Comparison of ENCODE assay signal across 8 mouse cellular contexts in genomic region chr13:104519006-104519695, GRCm38 (mm10).
DNase-seq lines count a peak whose midpoint lies in the region.

No protein-coding gene starts in this region.

- peak; percentile 39 to 52 for DNase-seq in cerebellum, postnatal 10 days
- no peak for DNase-seq in cerebellum, adult 11 months
- DNase-seq in right cerebral cortex, postnatal 10 days (ENCODE audit: low spot score in 2 of 2) = peak; percentile 56 to 68
- DNase-seq in right cerebral cortex, postnatal 36 days (ENCODE audit: low spot score in 2 of 2) = no peak
- peak; percentile 22 to 33 for DNase-seq in left cerebral cortex, postnatal 10 days (ENCODE audit: extremely low spot score in 1 of 2, low spot score in 2 of 2)
- no peak for DNase-seq in spleen, adult 18-20 months
- no peak for DNase-seq in lung, postnatal 10 days
- no peak for DNase-seq in thymus, postnatal 36 days

- intact Hi-C loops in left cerebral cortex, postnatal 10 days (cut with DNase I) = no loop called here

Comparison
In these comparisons a context has a peak if more than half of its experiments do, and no peak if none do; other contexts are left out.
1. DNase-seq: peak in cerebellum, postnatal 10 days (2 of 2), right cerebral cortex, postnatal 10 days (2 of 2) and left cerebral cortex, postnatal 10 days (2 of 2); none in cerebellum, adult 11 months (single experiment), right cerebral cortex, postnatal 36 days (0 of 2), spleen, adult 18-20 months (0 of 2), lung, postnatal 10 days (single experiment) and thymus, postnatal 36 days (0 of 2).